Mouse (Mus musculus): ENCODE results near the gene Sec24d. TPM values are rescaled to one million over a fixed set of nuclear protein-coding genes. Genes with fewer than 3 reads are reported as not detected.

The Sec24d gene
- polyA plus RNA-seq, 1 experiment from 2014 or later = 59.4 TPM

DNA sequence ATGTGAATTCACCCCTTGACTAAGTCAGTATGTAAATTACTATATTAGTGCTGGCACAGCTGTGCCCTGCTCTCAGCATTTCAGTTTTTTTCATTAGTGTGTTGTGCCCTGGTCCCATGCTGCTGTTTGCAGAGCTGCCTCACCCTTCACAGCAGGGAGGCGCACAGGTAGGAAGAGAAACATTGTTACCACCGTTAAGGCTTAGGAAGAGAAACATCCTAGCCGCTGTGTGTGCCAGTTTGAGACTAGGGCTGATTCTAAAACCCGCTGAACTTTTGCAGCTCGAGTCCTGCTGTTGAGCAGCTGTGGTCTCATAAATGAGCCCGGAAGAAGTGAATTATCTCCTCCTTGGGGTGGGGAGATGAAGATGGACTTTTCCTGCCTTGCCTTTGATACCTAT is 41.9 kb downstream of the Sec24d start:
- no peak overlapping the region for H3K9ac ChIP-seq (ENCODE audit: low read depth, low read length)
- 76% methylated on average over 6 of the region's 6 CpGs for WGBS
- ATAC-seq (ENCODE audit: low FRiP score, low TSS enrichment) = no peak
- H3K4me2 ChIP-seq (replicated peaks; ENCODE audit: low read depth, low read length) = no peak overlapping the region
- peaks cover 18% of the 10 kb centered on the region; the same call in 1 of the 2 replicates for H3K36me3 ChIP-seq (ENCODE audit: control insufficient read depth, insufficient read depth, low read length)
- no peak overlapping the region for H3K4me3 ChIP-seq (ENCODE audit: low read length)
- H3K4me1 ChIP-seq (ENCODE audit: control insufficient read depth, insufficient read depth, low read length) = no peaks in the 10 kb centered on the region
- H3K27ac ChIP-seq (ENCODE audit: low read depth, low read length) = no peak overlapping the region
- H3K9me3 ChIP-seq (ENCODE audit: control insufficient read depth, low read length) = no peaks in the 10 kb centered on the region
- H3K27me3 ChIP-seq (ENCODE audit: control insufficient read depth, insufficient read depth, low read length) = no peaks in the 10 kb centered on the region

DNA sequence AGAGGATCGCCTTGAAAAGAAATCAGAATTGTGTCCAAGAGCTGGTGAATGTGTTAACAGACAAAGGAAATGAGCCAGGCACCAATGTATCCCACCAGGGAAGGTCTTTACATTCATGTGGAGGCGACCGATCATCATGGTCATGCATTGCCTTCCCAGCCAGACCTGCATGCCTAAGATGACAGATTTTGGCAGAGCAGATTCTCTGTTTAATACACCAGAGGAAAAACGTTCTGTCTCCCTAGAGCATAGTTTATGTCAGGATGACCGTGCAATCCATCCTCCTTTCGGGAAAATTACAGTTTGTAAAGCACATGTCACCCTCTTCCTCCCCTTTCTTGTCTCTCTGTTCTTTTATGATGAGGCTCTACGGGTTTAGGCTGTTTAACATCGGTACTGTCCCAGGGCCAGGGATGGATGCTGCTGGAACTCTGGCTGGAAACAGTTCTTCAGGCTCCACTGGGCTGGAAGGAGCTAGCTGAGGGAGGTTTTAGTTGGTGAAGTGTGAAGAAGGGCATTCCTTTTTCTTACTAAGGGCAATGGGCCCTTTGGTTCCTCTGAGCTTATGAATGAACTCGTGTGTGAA is 45.3 kb downstream of the Sec24d start:
- no peak overlapping the region for H3K27ac ChIP-seq (ENCODE audit: low read depth, low read length)
- no peak overlapping the region for H3K4me2 ChIP-seq (replicated peaks; ENCODE audit: low read depth, low read length)
- H3K36me3 ChIP-seq (ENCODE audit: control insufficient read depth, insufficient read depth, low read length) = peaks cover 6% of the 10 kb centered on the region; the same call in 1 of the 2 replicates
- H3K27me3 ChIP-seq (ENCODE audit: control insufficient read depth, insufficient read depth, low read length) = no peaks in the 10 kb centered on the region
- no peaks in the 10 kb centered on the region for H3K4me1 ChIP-seq (ENCODE audit: control insufficient read depth, insufficient read depth, low read length)
- H3K9ac ChIP-seq (ENCODE audit: low read depth, low read length) = no peak overlapping the region
- H3K4me3 ChIP-seq (ENCODE audit: low read length) = no peak overlapping the region
- H3K9me3 ChIP-seq (ENCODE audit: control insufficient read depth, low read length) = no peaks in the 10 kb centered on the region
- peak; percentile 81; the same call in 1 of the 2 replicates for ATAC-seq (ENCODE audit: low FRiP score, low TSS enrichment)
- WGBS = 55% methylated on average over 9 of the region's 9 CpGs

DNA sequence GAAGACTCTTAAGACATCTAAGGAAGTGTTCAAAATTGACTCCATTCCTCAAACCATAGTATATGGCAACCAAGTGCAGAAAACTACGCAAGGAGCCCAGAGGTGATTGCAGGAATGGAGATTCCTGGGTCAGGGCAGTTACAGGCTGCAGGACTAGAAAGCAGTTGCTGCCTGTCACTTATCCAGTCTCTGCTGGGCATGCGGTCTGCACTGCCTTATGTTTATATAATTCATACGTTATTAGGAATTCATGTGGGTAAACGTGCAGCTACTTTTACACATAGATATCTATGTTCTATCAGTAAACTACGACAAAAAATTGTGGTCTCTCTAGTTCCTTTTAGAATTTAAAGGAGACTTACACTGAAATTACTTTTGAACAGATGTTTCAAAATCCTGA is 46.2 kb downstream of the Sec24d start:
- 77% methylated on average over 5 of the region's 5 CpGs for WGBS

DNA sequence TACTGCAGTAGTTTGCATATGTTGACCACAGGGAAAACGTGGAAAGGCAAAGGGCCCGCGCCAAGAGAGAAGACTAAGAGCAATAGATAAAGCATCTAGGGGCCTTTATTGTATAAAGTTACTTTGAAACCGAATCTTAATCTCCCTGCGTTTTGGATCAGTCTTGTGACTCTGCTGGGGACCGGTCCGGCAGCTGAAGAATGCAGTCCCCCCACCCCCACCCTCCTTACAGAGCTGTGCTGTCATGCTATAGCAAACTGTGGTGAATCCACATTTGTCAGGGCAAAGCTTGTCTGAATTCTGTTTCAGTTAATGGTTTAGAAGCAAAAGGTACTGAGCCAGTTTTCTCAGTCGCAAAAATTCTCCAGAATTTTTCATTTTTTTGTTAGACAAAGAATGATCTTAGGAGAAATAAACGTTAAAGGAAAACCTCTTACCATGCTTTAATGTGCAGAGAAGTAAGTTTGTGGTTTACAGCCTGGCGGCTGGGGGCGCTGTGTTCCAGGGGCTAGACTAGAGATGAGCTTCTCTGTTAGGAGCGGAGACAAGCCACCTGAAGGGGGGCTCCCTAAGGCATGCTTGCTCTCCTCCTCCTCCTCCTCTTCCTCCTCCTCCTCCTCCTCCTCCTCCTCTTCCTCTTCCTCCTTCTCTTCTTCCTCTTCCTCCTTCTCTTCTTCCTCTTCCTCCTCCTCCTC is 46.8 kb downstream of the Sec24d start:
- H3K27me3 ChIP-seq (ENCODE audit: control insufficient read depth, insufficient read depth, low read length) = no peaks in the 10 kb centered on the region
- peaks cover 3% of the 10 kb centered on the region; the same call in 1 of the 2 replicates for H3K36me3 ChIP-seq (ENCODE audit: control insufficient read depth, insufficient read depth, low read length)
- no peak overlapping the region for H3K27ac ChIP-seq (ENCODE audit: low read depth, low read length)
- H3K4me1 ChIP-seq (ENCODE audit: control insufficient read depth, insufficient read depth, low read length) = no peaks in the 10 kb centered on the region
- no peak for ATAC-seq (ENCODE audit: low FRiP score, low TSS enrichment)
- H3K4me3 ChIP-seq (ENCODE audit: low read length) = no peak overlapping the region
- 44% methylated on average over 12 of the region's 12 CpGs for WGBS
- no peaks in the 10 kb centered on the region for H3K9me3 ChIP-seq (ENCODE audit: control insufficient read depth, low read length)
- no peak overlapping the region for H3K4me2 ChIP-seq (replicated peaks; ENCODE audit: low read depth, low read length)
- no peak overlapping the region for H3K9ac ChIP-seq (ENCODE audit: low read depth, low read length)

More for the DNA sequence above, 46.2 kb downstream of the Sec24d start:
- Histone ChIP-seq H3K4me1 (ENCODE audit: control insufficient read depth, insufficient read depth, low read length) (no peaks in the 10 kb centered on the region), H3K27ac (ENCODE audit: low read depth, low read length) (no peak overlapping the region), H3K36me3 (ENCODE audit: control insufficient read depth, insufficient read depth, low read length) (peaks cover 6% of the 10 kb centered on the region; the same call in 1 of the 2 replicates), H3K9me3 (ENCODE audit: control insufficient read depth, low read length) (no peaks in the 10 kb centered on the region), H3K4me2 (replicated peaks; ENCODE audit: low read depth, low read length) (no peak overlapping the region), H3K4me3 (ENCODE audit: low read length) (no peak overlapping the region), H3K9ac (ENCODE audit: low read depth, low read length) (no peak overlapping the region), H3K27me3 (ENCODE audit: control insufficient read depth, insufficient read depth, low read length) (no peaks in the 10 kb centered on the region)
- ATAC-seq (ENCODE audit: low FRiP score, low TSS enrichment) = no peak

DNA sequence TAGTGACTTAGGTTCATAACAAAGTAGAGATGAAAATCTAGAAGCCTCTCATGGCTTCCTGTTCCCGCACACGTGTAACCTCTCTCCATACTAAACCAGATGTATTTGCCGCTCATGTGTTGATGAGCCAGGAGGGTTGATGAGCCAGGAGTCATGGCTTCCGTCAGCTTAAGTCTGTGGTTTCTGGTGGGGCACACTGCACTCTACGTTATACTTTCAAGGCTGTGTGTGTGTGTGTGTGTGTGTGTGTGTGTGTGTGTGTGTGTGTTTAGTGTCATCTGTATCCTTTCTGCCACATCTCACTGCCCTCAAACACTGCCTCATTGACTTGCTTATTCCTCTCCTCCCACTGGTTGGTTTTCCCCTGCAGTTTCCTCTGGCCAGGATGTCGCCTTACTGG is 48.8 kb downstream of the Sec24d start:
- WGBS = 65% methylated on average over 6 of the region's 6 CpGs
- H3K4me2 ChIP-seq (replicated peaks; ENCODE audit: low read depth, low read length) = no peak overlapping the region
- H3K27ac ChIP-seq (ENCODE audit: low read depth, low read length) = no peak overlapping the region
- no peak overlapping the region for H3K4me3 ChIP-seq (ENCODE audit: low read length)
- no peak overlapping the region for H3K9ac ChIP-seq (ENCODE audit: low read depth, low read length)
- H3K27me3 ChIP-seq (ENCODE audit: control insufficient read depth, insufficient read depth, low read length) = no peaks in the 10 kb centered on the region
- H3K4me1 ChIP-seq (ENCODE audit: control insufficient read depth, insufficient read depth, low read length) = no peaks in the 10 kb centered on the region
- peak; percentile 63; the same call in 1 of the 2 replicates for ATAC-seq (ENCODE audit: low FRiP score, low TSS enrichment)
- H3K9me3 ChIP-seq (ENCODE audit: control insufficient read depth, low read length) = no peaks in the 10 kb centered on the region
- no peaks in the 10 kb centered on the region; the same call in 1 of the 2 replicates for H3K36me3 ChIP-seq (ENCODE audit: control insufficient read depth, insufficient read depth, low read length)

DNA sequence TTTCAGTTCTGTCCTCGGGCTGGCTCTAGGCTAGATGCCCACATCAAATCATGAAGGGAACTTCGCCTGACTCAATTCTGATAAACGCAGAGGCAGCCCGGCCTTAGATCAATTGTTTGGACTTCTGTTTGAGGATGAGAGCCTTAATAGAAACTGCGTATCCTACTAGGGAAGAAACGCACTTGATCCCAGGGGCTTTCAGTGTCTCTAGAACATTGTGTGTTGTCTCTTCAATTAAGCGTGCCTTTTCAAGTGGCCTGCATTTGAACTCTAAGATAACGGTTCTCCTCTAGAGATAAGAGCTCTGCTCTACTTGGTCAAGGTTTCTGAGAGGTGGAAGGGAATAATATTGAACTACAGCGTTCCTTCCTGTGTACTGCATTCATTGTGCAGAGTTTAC is 49.8 kb downstream of the Sec24d start:
- Histone ChIP-seq H3K9ac (ENCODE audit: low read depth, low read length) (no peak overlapping the region), H3K36me3 (ENCODE audit: control insufficient read depth, insufficient read depth, low read length) (no peaks in the 10 kb centered on the region; the same call in 1 of the 2 replicates), H3K4me3 (ENCODE audit: low read length) (no peak overlapping the region), H3K27ac (ENCODE audit: low read depth, low read length) (no peak overlapping the region), H3K27me3 (ENCODE audit: control insufficient read depth, insufficient read depth, low read length) (no peaks in the 10 kb centered on the region), H3K9me3 (ENCODE audit: control insufficient read depth, low read length) (no peaks in the 10 kb centered on the region), H3K4me1 (ENCODE audit: control insufficient read depth, insufficient read depth, low read length) (no peaks in the 10 kb centered on the region), H3K4me2 (replicated peaks; ENCODE audit: low read depth, low read length) (no peak overlapping the region)
- 90% methylated on average over 9 of the region's 9 CpGs for WGBS
- ATAC-seq (ENCODE audit: low FRiP score, low TSS enrichment) = no peak

DNA sequence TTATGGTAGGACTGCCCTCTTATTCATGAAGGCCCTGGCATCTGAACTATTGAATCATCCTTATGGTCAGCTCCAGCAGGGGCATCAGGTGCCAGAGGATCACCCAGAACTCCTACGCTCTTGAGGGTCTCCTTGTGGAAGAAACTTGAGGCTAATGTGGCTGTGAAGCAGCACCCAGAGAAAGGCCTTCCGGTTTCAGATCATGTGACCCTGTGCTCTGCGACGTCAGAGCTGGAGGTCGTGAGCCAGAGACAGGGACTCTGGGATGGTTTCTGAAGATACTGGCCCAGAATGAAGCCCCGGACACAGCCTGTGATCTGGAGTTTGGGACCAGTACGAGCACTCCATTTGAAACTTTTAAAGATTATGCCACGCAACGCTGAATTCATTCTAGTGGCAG is 53.1 kb downstream of the Sec24d start:
- 79% methylated on average over 9 of the region's 9 CpGs for WGBS
- H3K9ac ChIP-seq (ENCODE audit: low read depth, low read length) = no peak overlapping the region
- ATAC-seq (ENCODE audit: low FRiP score, low TSS enrichment) = no peak
- H3K4me2 ChIP-seq (replicated peaks; ENCODE audit: low read depth, low read length) = no peak overlapping the region
- H3K4me3 ChIP-seq (ENCODE audit: low read length) = no peak overlapping the region
- H3K36me3 ChIP-seq (ENCODE audit: control insufficient read depth, insufficient read depth, low read length) = no peaks in the 10 kb centered on the region; the same call in 1 of the 2 replicates
- no peaks in the 10 kb centered on the region for H3K9me3 ChIP-seq (ENCODE audit: control insufficient read depth, low read length)
- no peaks in the 10 kb centered on the region for H3K27me3 ChIP-seq (ENCODE audit: control insufficient read depth, insufficient read depth, low read length)
- H3K4me1 ChIP-seq (ENCODE audit: control insufficient read depth, insufficient read depth, low read length) = no peaks in the 10 kb centered on the region
- H3K27ac ChIP-seq (ENCODE audit: low read depth, low read length) = no peak overlapping the region

DNA sequence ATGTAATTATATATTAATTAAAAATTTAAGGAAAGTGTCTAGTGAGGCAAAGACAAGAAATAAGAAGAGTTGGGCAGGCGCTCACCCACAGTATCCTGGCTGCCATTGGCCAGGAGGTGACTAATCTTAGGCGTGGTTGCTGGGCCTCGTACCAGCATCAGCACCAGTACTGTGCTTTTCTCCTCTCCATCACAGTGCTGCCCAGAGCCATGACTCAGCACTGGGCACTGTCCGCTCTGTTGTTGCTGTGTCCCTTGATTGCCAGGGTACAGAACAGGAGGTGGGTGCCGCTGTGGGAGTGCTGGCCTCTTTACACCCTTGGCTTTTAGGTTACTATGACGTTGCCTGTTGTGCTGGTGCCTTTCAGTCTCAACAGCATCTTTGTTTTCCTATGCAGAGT is 54.4 kb downstream of the Sec24d start:
- peak; percentile 58; the same call in 1 of the 2 replicates for ATAC-seq (ENCODE audit: low FRiP score, low TSS enrichment)
- H3K27me3 ChIP-seq (ENCODE audit: control insufficient read depth, insufficient read depth, low read length) = no peaks in the 10 kb centered on the region
- no peak overlapping the region for H3K27ac ChIP-seq (ENCODE audit: low read depth, low read length)
- 87% methylated on average over 6 of the region's 6 CpGs for WGBS
- H3K36me3 ChIP-seq (ENCODE audit: control insufficient read depth, insufficient read depth, low read length) = no peaks in the 10 kb centered on the region; the same call in 1 of the 2 replicates
- H3K9me3 ChIP-seq (ENCODE audit: control insufficient read depth, low read length) = no peaks in the 10 kb centered on the region
- no peak overlapping the region for H3K4me3 ChIP-seq (ENCODE audit: low read length)
- no peak overlapping the region for H3K4me2 ChIP-seq (replicated peaks; ENCODE audit: low read depth, low read length)
- no peaks in the 10 kb centered on the region for H3K4me1 ChIP-seq (ENCODE audit: control insufficient read depth, insufficient read depth, low read length)
- H3K9ac ChIP-seq (ENCODE audit: low read depth, low read length) = no peak overlapping the region

DNA sequence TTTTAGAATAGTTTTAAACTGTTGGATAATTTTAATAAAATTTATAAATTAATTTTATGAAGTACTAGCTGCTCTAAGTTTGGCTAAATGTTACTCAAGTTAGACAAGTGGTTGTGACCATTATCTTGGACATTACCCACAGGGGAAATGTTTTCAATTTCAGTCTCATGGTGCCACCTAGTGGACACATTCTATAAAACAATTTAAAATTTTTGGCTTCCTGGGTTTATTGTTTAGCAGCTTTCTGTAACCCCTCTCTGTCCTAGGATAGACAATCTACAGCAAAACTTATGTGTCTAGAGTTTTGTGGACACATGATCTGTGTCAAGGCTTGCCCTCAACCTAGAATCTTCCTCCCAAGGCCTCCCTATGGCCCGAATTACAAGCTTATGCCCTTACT is 54.9 kb downstream of the Sec24d start:
- Histone ChIP-seq H3K27ac (ENCODE audit: low read depth, low read length) (no peak overlapping the region), H3K4me3 (ENCODE audit: low read length) (no peak overlapping the region), H3K36me3 (ENCODE audit: control insufficient read depth, insufficient read depth, low read length) (no peaks in the 10 kb centered on the region; the same call in 1 of the 2 replicates), H3K9me3 (ENCODE audit: control insufficient read depth, low read length) (no peaks in the 10 kb centered on the region), H3K9ac (ENCODE audit: low read depth, low read length) (no peak overlapping the region), H3K27me3 (ENCODE audit: control insufficient read depth, insufficient read depth, low read length) (no peaks in the 10 kb centered on the region), H3K4me2 (replicated peaks; ENCODE audit: low read depth, low read length) (no peak overlapping the region), H3K4me1 (ENCODE audit: control insufficient read depth, insufficient read depth, low read length) (no peaks in the 10 kb centered on the region)
- 36% methylated on average over 1 of the region's 1 CpGs for WGBS
- ATAC-seq (ENCODE audit: low FRiP score, low TSS enrichment) = peak; percentile 60; the same call in 1 of the 2 replicates

Data from kidney, embryonic 14.5 days (tissue).